ENCODE assay signal across 26 mouse cellular contexts in genomic region chr9:118498061-118498460, GRCm38 (mm10). TPM values are rescaled to one million over a fixed set of nuclear protein-coding genes. Genes with fewer than 3 reads are reported as not detected.
DNase-seq lines count a peak whose midpoint lies in the region; TF ChIP-seq lines count a peak whose summit lies in the region.
"Had no signal": no experiment of that assay in that cellular context is flagged by ENCODE, and none has a peak within 500 bp of the region (broad histone marks: within the 10 kb centered on the region; RNA-seq: fewer than 3 reads in every experiment).

No protein-coding gene starts in this region.

- peaks cover 49% of the 10 kb centered on the region for H3K4me1 ChIP-seq in E14TG2a.4 (replicated peaks; ENCODE audit: low read depth, low read length)
- H3K4me1 ChIP-seq: embryonic facial prominence, embryonic 13.5 days; embryonic facial prominence, embryonic 15.5 days; forebrain, embryonic 10.5 days; forebrain, embryonic 12.5 days had no signal

- intact Hi-C loops in heart, postnatal 14 days (cut with DNase I): no loop called here

- H3K36me3 ChIP-seq in E14TG2a.4 (ENCODE audit: insufficient read depth, low read length): no peaks in the 10 kb centered on the region
- H3K36me3 ChIP-seq: embryonic facial prominence, embryonic 13.5 days; embryonic facial prominence, embryonic 15.5 days; forebrain, embryonic 10.5 days; forebrain, embryonic 12.5 days; G1E had no signal

- peak; percentile 9 for DNase-seq in heart, adult 11 months
- DNase-seq in heart, postnatal 14 days: no peak
- DNase-seq in ES-CJ7 (ENCODE audit: low read depth, low spot score) (peak; percentile 66), R1 (ENCODE audit: low read depth, low spot score) (peak; percentile 75)
- DNase-seq in cerebellum, adult 11-12 months: no peak
- DNase-seq in neural tube, embryonic 10.5 days (ENCODE audit: extremely low spot score, low spot score): no peak
- no peak for DNase-seq in thymus, postnatal 4 days
- DNase-seq: adrenal gland, adult 8-10 months; adrenal gland, postnatal 14 days; adrenal gland, postnatal 36 days; B cell, adult 2 months; cerebellum, adult 18-20 months; cerebellum, adult 8-10 months; cerebellum, adult 9-11 months; cerebellum, postnatal 14 days; cerebellum, postnatal 36 days; embryo, embryonic 11 days had no signal

- no peaks in the 10 kb centered on the region for H3K9me3 ChIP-seq in E14TG2a.4 (ENCODE audit: low read length)
- H3K9me3 ChIP-seq: embryonic facial prominence, embryonic 13.5 days; embryonic facial prominence, embryonic 15.5 days; forebrain, embryonic 12.5 days; G1E had no signal

- H3K27me3 ChIP-seq in E14TG2a.4 (ENCODE audit: insufficient read depth, low read length): no peaks in the 10 kb centered on the region
- H3K27me3 ChIP-seq: CH12.LX; embryonic facial prominence, embryonic 13.5 days had no signal

- peak; percentile 26 for TF ChIP-seq CTCF in E14TG2a.4 (conservative IDR thresholded peaks at IDR 0.05; ENCODE audit: low read length)

- H3K4me3 ChIP-seq in E14TG2a.4 (replicated peaks; ENCODE audit: low read length): peak overlapping the region; percentile 50
- H3K4me3 ChIP-seq: embryonic facial prominence, embryonic 13.5 days; embryonic facial prominence, embryonic 15.5 days; erythroblast, embryonic 14.5 days; forebrain, embryonic 10.5 days; forebrain, embryonic 12.5 days had no signal

RNA-seq across cellular contexts. Expression of gene Golga4, which starts 8.0 kb away (rescaled TPM):
- total RNA-seq in heart, postnatal 14 days (2021): 100 to 1,000 TPM; 180 to 187 TPM

RNA-seq across cellular contexts. Expression of gene Eomes, which starts 20.0 kb away (rescaled TPM):
- total RNA-seq in heart, postnatal 14 days (2021): not detected
- total RNA-seq: CH12.LX; common myeloid progenitor, adult 5-6 weeks had no signal

Comparison
In these comparisons a context has a peak if more than half of its experiments do, and no peak if none do; other contexts are left out.
1. DNase-seq: peak in heart, adult 11 months (single experiment), ES-CJ7 (single experiment) and R1 (single experiment); none in heart, postnatal 14 days (0 of 2), cerebellum, adult 11-12 months (single experiment), neural tube, embryonic 10.5 days (single experiment) and thymus, postnatal 4 days (single experiment).